Mouse (Mus musculus) liver, postnatal 0 days (tissue): ENCODE data around the gene Gtpbp1. TPM values are rescaled to one million over a fixed set of nuclear protein-coding genes. Genes with fewer than 3 reads are reported as not detected.

ENCODE experiments used
- ATAC-seq: fragments of 200-750 bp; cut with Nextera tagmentation; 2 replicates; pipeline ENCODE4 v1.8.0; 2017; ENCODE audit warnings: mild to moderate bottlenecking, moderate library complexity
- DNase-seq: peaks from one replicate; pipeline ENCODE4 v3.0.0-alpha.2; 2016
- H3K27ac ChIP-seq: fragments of 300-500 bp; sonication (generic); 2 replicates; pipeline ENCODE4 v1.5.1; 2014; ENCODE audit warnings: antibody characterized with exemption, moderate library complexity, mild to moderate bottlenecking, low read depth
- H3K27me3 ChIP-seq: fragments of 300-500 bp; sonication (generic); 2 replicates; pipeline ENCODE4 v1.6.1; 2014; ENCODE audit warnings: low read length, control low read depth, mixed read lengths; ENCODE audit not compliant: insufficient read depth
- H3K36me3 ChIP-seq: fragments of 300-500 bp; sonication (generic); replicated peaks from 2 replicates; pipeline ENCODE4 v1.6.1; 2014; ENCODE audit warnings: mild to moderate bottlenecking, control low read depth, low read length, moderate library complexity, mixed read lengths; ENCODE audit not compliant: insufficient read depth
- H3K4me1 ChIP-seq: fragments of 300-500 bp; sonication (generic); 2 replicates; pipeline ENCODE4 v1.6.1; 2014; ENCODE audit warnings: antibody characterized with exemption, mild to moderate bottlenecking, control low read depth; ENCODE audit not compliant: insufficient read depth
- H3K4me2 ChIP-seq: fragments of 300-500 bp; sonication (generic); 2 replicates; pipeline ENCODE4 v1.6.1; 2014; ENCODE audit warnings: low read depth, mild to moderate bottlenecking, low read length, moderate library complexity, mixed read lengths
- H3K4me3 ChIP-seq: fragments of 300-500 bp; sonication (generic); 2 replicates; pipeline ENCODE4 v1.5.1; 2014; ENCODE audit warnings: low read depth, low read length
- H3K9ac ChIP-seq: fragments of 300-500 bp; sonication (generic); replicated peaks from 2 replicates; pipeline ENCODE4 v1.6.1; 2014; ENCODE audit warnings: mild to moderate bottlenecking, moderate library complexity
- H3K9me3 ChIP-seq: fragments of 300-500 bp; sonication (generic); 2 replicates; pipeline ENCODE4 v1.6.1; 2016; ENCODE audit warnings: mild to moderate bottlenecking, control low read depth, low read length, mixed read lengths
- CTCF ChIP-seq: sonication (generic); IDR thresholded peaks from 2 replicates; pipeline ENCODE4 v1.5.1; 2016; ENCODE audit warnings: antibody characterized with exemption, low read depth
- EP300 ChIP-seq: IDR thresholded peaks from 2 replicates; pipeline ENCODE4 v1.6.1; 2016; ENCODE audit warnings: antibody characterized with exemption, low read depth, mild to moderate bottlenecking
- WGBS: fragments of 180-500 bp; shearing (Covaris S2); extraction: QIAGEN DNeasy Blood & Tissue Kit; methylation state at CpG from one replicate; pipeline ENCODE4 v1.1.7; 2014; ENCODE audit not compliant: insufficient replicate concordance; 5-methylcytosine and 5-hydroxymethylcytosine counted together
- polyA plus RNA-seq: library from polyadenylated mRNA; unstranded; fragments of >200 nt; fragmentation: Nextera tagmentation; extraction: Ambion mirVana; gene quantifications from 2 replicates; pipeline ENCODE4 v1.2.1, GENCODE M21; 2015

Gtpbp1 gene
- polyA plus RNA-seq, 1 experiment from 2014 or later = 16.8 TPM

GRCm38 (mm10) chr15:79656451-79656850 is 34.2 kb upstream of the Gtpbp1 start:
- 0 out of 2 replicates have a peak, but pooled peaks cover 2% of the 10 kb centered on the region for H3K9me3 ChIP-seq
- no peak overlapping the region for H3K4me3 ChIP-seq
- 88% methylated on average over 14 of the region's 14 CpGs for WGBS

GRCm38 (mm10) chr15:79657837-79658530 is 32.7 kb upstream of the Gtpbp1 start:
- peak overlapping the region; percentile 73 for H3K4me3 ChIP-seq
- ATAC-seq (peak; percentile 44), DNase-seq (peak; percentile 90)
- no peaks in the 10 kb centered on the region for H3K27me3 ChIP-seq
- H3K9ac ChIP-seq = peak overlapping the region; percentile 84
- 0 out of 2 replicates have a peak, but pooled peaks cover 2% of the 10 kb centered on the region for H3K36me3 ChIP-seq
- H3K4me1 ChIP-seq = peaks cover 6% of the 10 kb centered on the region; the same call in 1 of the 2 replicates
- peak overlapping the region; percentile 99 for H3K4me2 ChIP-seq
- no peaks in the 10 kb centered on the region for H3K9me3 ChIP-seq
- TF ChIP-seq CTCF = peak; percentile 77
- 0 out of 2 replicates have a peak, but pooled peaks have one; percentile 12 for TF ChIP-seq EP300
- peak overlapping the region; percentile 90 for H3K27ac ChIP-seq
- WGBS = 4% methylated on average over 16 of the region's 16 CpGs

More at GRCm38 (mm10) chr15:79656451-79656850, 34.2 kb upstream of the Gtpbp1 start:
- Histone ChIP-seq H3K36me3 (no peaks in the 10 kb centered on the region), H3K9ac (no peak overlapping the region), H3K27ac (no peak overlapping the region), H3K27me3 (no peaks in the 10 kb centered on the region), H3K4me1 (peaks cover 6% of the 10 kb centered on the region; the same call in 1 of the 2 replicates), H3K4me2 (no peak overlapping the region)
- no peak for DNase-seq
- no peak for ATAC-seq
- no peak for TF ChIP-seq CTCF
- TF ChIP-seq EP300 = no peak

- no peaks in the 10 kb centered on the region for H3K27me3 ChIP-seq
- peak within 1 kb of the TSS; percentile 73 for H3K4me3 ChIP-seq
- H3K36me3 ChIP-seq = 0 out of 2 replicates have a peak, but pooled peaks cover 2% of the 10 kb centered on the region
- WGBS = under 1% methylated on average over 55 of the region's 55 CpGs
- H3K27ac ChIP-seq = peak within 1 kb of the TSS; percentile 90
- H3K4me2 ChIP-seq = peak within 1 kb of the TSS; percentile 99
- peaks cover 6% of the 10 kb centered on the region; the same call in 1 of the 2 replicates for H3K4me1 ChIP-seq
- H3K9me3 ChIP-seq = no peaks in the 10 kb centered on the region
- peak; percentile 90 for ATAC-seq
- TF ChIP-seq EP300 = no peak
- TF ChIP-seq CTCF = no peak
- peak; percentile 96 for DNase-seq
- peak within 1 kb of the TSS; percentile 84 for H3K9ac ChIP-seq
Measured at GRCm38 (mm10) chr15:79658531-79659375, 31.9 kb upstream of the Gtpbp1 start, which contains the start of the genes Fam227a and Cby1. TSS of gene Fam227a (minus strand) at chr15:79658956. TSS of gene Cby1 (plus strand) at chr15:79659199.

- Histone ChIP-seq H3K36me3 (peaks cover 2% of the 10 kb centered on the region; the same call in 1 of the 2 replicates), H3K9ac (no peak overlapping the region), H3K4me1 (peaks cover 6% of the 10 kb centered on the region; the same call in 1 of the 2 replicates), H3K9me3 (no peaks in the 10 kb centered on the region), H3K27me3 (no peaks in the 10 kb centered on the region), H3K4me3 (no peak overlapping the region), H3K27ac (no peak overlapping the region), H3K4me2 (no peak overlapping the region)
- no peak for ATAC-seq
- WGBS = 78% methylated on average over 4 of the region's 4 CpGs
- peak; percentile 67 for DNase-seq
- TF ChIP-seq CTCF = peak; percentile 75
- TF ChIP-seq EP300 = no peak
Measured at GRCm38 (mm10) chr15:79661852-79662251, 28.8 kb upstream of the Gtpbp1 start.

- H3K36me3 ChIP-seq = peaks cover 2% of the 10 kb centered on the region; the same call in 1 of the 2 replicates
- DNase-seq = no peak
- peaks cover 6% of the 10 kb centered on the region; the same call in 1 of the 2 replicates for H3K4me1 ChIP-seq
- 83% methylated on average over 8 of the region's 8 CpGs for WGBS
- no peak for TF ChIP-seq EP300
- no peak for TF ChIP-seq CTCF
- H3K27me3 ChIP-seq = no peaks in the 10 kb centered on the region
- no peak overlapping the region for H3K4me3 ChIP-seq
- H3K27ac ChIP-seq = no peak overlapping the region
- H3K4me2 ChIP-seq = no peak overlapping the region
- H3K9me3 ChIP-seq = no peaks in the 10 kb centered on the region
- no peak overlapping the region for H3K9ac ChIP-seq
- ATAC-seq = no peak
Measured at GRCm38 (mm10) chr15:79664666-79665065, 26.0 kb upstream of the Gtpbp1 start.
